Mouse (Mus musculus) stomach, postnatal 0 days (tissue): Measurements from ENCODE around the gene Atp6v0e.

Experiments used
- CTCF ChIP-seq: IDR thresholded peaks from 2 replicates; pipeline ENCODE4 v1.5.1; 2016; ENCODE audit warnings: antibody characterized with exemption, low read depth, mild to moderate bottlenecking, moderate library complexity
- EP300 ChIP-seq: optimal IDR thresholded peaks from 2 replicates; pipeline ENCODE3; 2016; ENCODE audit warnings: antibody characterized with exemption

- TF ChIP-seq CTCF (peak; percentile 33), EP300 (no peak)
Observed at GRCm38 (mm10) chr17:26717868-26718267, 54.8 kb downstream of the Atp6v0e start.
